Mouse (Mus musculus): ENCODE data around the gene Ubxn6. TPM values are rescaled to one million over a fixed set of nuclear protein-coding genes. Genes with fewer than 3 reads are reported as not detected.
"Not testable (repeated sequence)": the region's sequence is repeated elsewhere in the genome, so short reads cannot be mapped to it uniquely, and the experiment has no call there.

The Ubxn6 gene
- polyA plus RNA-seq, 1 experiment from 2014 or later, result 42.0 TPM

GRCm38 (mm10) chr17:56110571-56110970, 35.7 kb upstream of the Ubxn6 start:
- no peak overlapping the region for H3K27ac ChIP-seq
- WGBS, result 75% methylated on average over 4 of the region's 4 CpGs
- no peak overlapping the region for H3K9ac ChIP-seq (replicated peaks)
- H3K9me3 ChIP-seq, result no peaks in the 10 kb centered on the region
- peaks cover 9% of the 10 kb centered on the region; the same call in 1 of the 2 replicates for H3K36me3 ChIP-seq
- no peak for ATAC-seq (ENCODE audit: insufficient number of reproducible peaks, insufficient read depth, low FRiP score, low TSS enrichment, low read depth)
- no peak overlapping the region for H3K4me2 ChIP-seq
- H3K4me3 ChIP-seq (replicated peaks), result no peak overlapping the region
- H3K27me3 ChIP-seq, result peaks cover 4% of the 10 kb centered on the region; the same call in 1 of the 2 replicates
- H3K4me1 ChIP-seq (replicated peaks), result no peaks in the 10 kb centered on the region

GRCm38 (mm10) chr17:56109219-56110051, 34.6 kb upstream of the Ubxn6 start, which contains the start of gene Plin4:
TSS of gene Plin4 (minus strand) at chr17:56109803.
- Histone ChIP-seq H3K9ac (replicated peaks) (no peak within 1 kb of the TSS), H3K4me3 (replicated peaks) (no peak within 1 kb of the TSS), H3K27ac (no peak within 1 kb of the TSS), H3K9me3 (no peaks in the 10 kb centered on the region), H3K27me3 (no peaks in the 10 kb centered on the region), H3K36me3 (peaks cover 9% of the 10 kb centered on the region; the same call in 1 of the 2 replicates), H3K4me1 (replicated peaks) (no peaks in the 10 kb centered on the region), H3K4me2 (no peak within 1 kb of the TSS)
- ATAC-seq (ENCODE audit: insufficient number of reproducible peaks, insufficient read depth, low FRiP score, low TSS enrichment, low read depth), result no peak
- 53% methylated on average over 10 of the region's 10 CpGs for WGBS

- no peak overlapping the region for H3K9ac ChIP-seq (replicated peaks)
- ATAC-seq (ENCODE audit: insufficient number of reproducible peaks, insufficient read depth, low FRiP score, low TSS enrichment, low read depth), result no peak
- no peak overlapping the region for H3K4me3 ChIP-seq (replicated peaks)
- H3K4me2 ChIP-seq, result no peak overlapping the region
- H3K27ac ChIP-seq, result no peak overlapping the region
- H3K4me1 ChIP-seq (replicated peaks), result no peaks in the 10 kb centered on the region
- H3K9me3 ChIP-seq, result no peaks in the 10 kb centered on the region
- WGBS, result 84% methylated on average over 6 of the region's 6 CpGs
- no peaks in the 10 kb centered on the region for H3K27me3 ChIP-seq
- H3K36me3 ChIP-seq, result peaks cover 16% of the 10 kb centered on the region
These were observed 33.7 kb upstream of the Ubxn6 start for GRCm38 (mm10) chr17:56108334-56109044.

- 54% methylated on average over 2 of the region's 2 CpGs for WGBS
- Histone ChIP-seq H3K4me1 (replicated peaks) (no peaks in the 10 kb centered on the region), H3K27ac (no peak overlapping the region), H3K36me3 (peaks cover 23% of the 10 kb centered on the region), H3K27me3 (no peaks in the 10 kb centered on the region), H3K4me2 (no peak overlapping the region), H3K4me3 (replicated peaks) (no peak overlapping the region), H3K9ac (replicated peaks) (no peak overlapping the region), H3K9me3 (no peaks in the 10 kb centered on the region)
- ATAC-seq (ENCODE audit: insufficient number of reproducible peaks, insufficient read depth, low FRiP score, low TSS enrichment, low read depth), result no peak
These were observed 32.9 kb upstream of the Ubxn6 start for GRCm38 (mm10) chr17:56107736-56108135.

- H3K4me1 ChIP-seq (replicated peaks), result no peaks in the 10 kb centered on the region
- peaks cover 31% of the 10 kb centered on the region for H3K36me3 ChIP-seq
- no peak overlapping the region for H3K4me2 ChIP-seq
- no peak overlapping the region for H3K27ac ChIP-seq
- H3K9me3 ChIP-seq, result no peaks in the 10 kb centered on the region
- WGBS, result 62% methylated on average over 4 of the region's 4 CpGs
- no peak overlapping the region for H3K9ac ChIP-seq (replicated peaks)
- no peak for ATAC-seq (ENCODE audit: insufficient number of reproducible peaks, insufficient read depth, low FRiP score, low TSS enrichment, low read depth)
- H3K27me3 ChIP-seq, result no peaks in the 10 kb centered on the region
- no peak overlapping the region for H3K4me3 ChIP-seq (replicated peaks)
These were observed 32.2 kb upstream of the Ubxn6 start for GRCm38 (mm10) chr17:56106981-56107380.

GRCm38 (mm10) chr17:56106436-56106835, 31.6 kb upstream of the Ubxn6 start:
- peaks cover 36% of the 10 kb centered on the region for H3K36me3 ChIP-seq
- H3K27ac ChIP-seq; H3K4me3 ChIP-seq (replicated peaks); H3K9ac ChIP-seq (replicated peaks); H3K27me3 ChIP-seq; H3K4me1 ChIP-seq (replicated peaks); H3K9me3 ChIP-seq; ATAC-seq (ENCODE audit: insufficient number of reproducible peaks, insufficient read depth, low FRiP score, low TSS enrichment, low read depth); H3K4me2 ChIP-seq: not testable (repeated sequence)
- 93% methylated on average over 4 of the region's 4 CpGs for WGBS

- H3K4me3 ChIP-seq (replicated peaks); H3K4me2 ChIP-seq; H3K27me3 ChIP-seq; H3K4me1 ChIP-seq (replicated peaks); H3K27ac ChIP-seq; H3K9ac ChIP-seq (replicated peaks); ATAC-seq (ENCODE audit: insufficient number of reproducible peaks, insufficient read depth, low FRiP score, low TSS enrichment, low read depth); H3K9me3 ChIP-seq: not testable (repeated sequence)
- peaks cover 51% of the 10 kb centered on the region for H3K36me3 ChIP-seq
- 94% methylated on average over 4 of the region's 5 CpGs for whole genome bisulfite sequencing
These were observed 30.0 kb upstream of the Ubxn6 start for GRCm38 (mm10) chr17:56104821-56105220.

GRCm38 (mm10) chr17:56103465-56104285, 28.8 kb upstream of the Ubxn6 start:
- H3K9ac ChIP-seq (replicated peaks), result no peak overlapping the region
- no peak for ATAC-seq (ENCODE audit: insufficient number of reproducible peaks, insufficient read depth, low FRiP score, low TSS enrichment, low read depth)
- H3K4me3 ChIP-seq (replicated peaks), result no peak overlapping the region
- H3K4me1 ChIP-seq (replicated peaks), result no peaks in the 10 kb centered on the region
- peaks cover 57% of the 10 kb centered on the region for H3K36me3 ChIP-seq
- no peaks in the 10 kb centered on the region for H3K9me3 ChIP-seq
- no peak overlapping the region for H3K27ac ChIP-seq
- no peaks in the 10 kb centered on the region for H3K27me3 ChIP-seq
- H3K4me2 ChIP-seq, result no peak overlapping the region
- 94% methylated on average over 8 of the region's 8 CpGs for WGBS

- WGBS, result 93% methylated on average over 9 of the region's 9 CpGs
These were observed 28.1 kb upstream of the Ubxn6 start for GRCm38 (mm10) chr17:56102927-56103326.

GRCm38 (mm10) chr17:56102158-56102557, 27.3 kb upstream of the Ubxn6 start:
- Histone ChIP-seq H3K4me2 (no peak overlapping the region), H3K27ac (no peak overlapping the region), H3K36me3 (peaks cover 69% of the 10 kb centered on the region), H3K27me3 (no peaks in the 10 kb centered on the region), H3K4me3 (replicated peaks) (no peak overlapping the region), H3K9me3 (no peaks in the 10 kb centered on the region), H3K9ac (replicated peaks) (no peak overlapping the region), H3K4me1 (replicated peaks) (no peaks in the 10 kb centered on the region)
- no peak for ATAC-seq (ENCODE audit: insufficient number of reproducible peaks, insufficient read depth, low FRiP score, low TSS enrichment, low read depth)
- WGBS, result 94% methylated on average over 5 of the region's 5 CpGs

More at GRCm38 (mm10) chr17:56102927-56103326, 28.1 kb upstream of the Ubxn6 start:
- Histone ChIP-seq H3K9ac (replicated peaks) (no peak overlapping the region), H3K9me3 (no peaks in the 10 kb centered on the region), H3K36me3 (peaks cover 61% of the 10 kb centered on the region), H3K4me1 (replicated peaks) (no peaks in the 10 kb centered on the region), H3K4me3 (replicated peaks) (no peak overlapping the region), H3K4me2 (no peak overlapping the region), H3K27ac (no peak overlapping the region), H3K27me3 (no peaks in the 10 kb centered on the region)
- no peak for ATAC-seq (ENCODE audit: insufficient number of reproducible peaks, insufficient read depth, low FRiP score, low TSS enrichment, low read depth)

- no peak overlapping the region for H3K9ac ChIP-seq (replicated peaks)
- H3K27me3 ChIP-seq, result no peaks in the 10 kb centered on the region
- H3K4me1 ChIP-seq (replicated peaks), result no peaks in the 10 kb centered on the region
- no peak overlapping the region for H3K4me3 ChIP-seq (replicated peaks)
- no peak overlapping the region for H3K27ac ChIP-seq
- ATAC-seq (ENCODE audit: insufficient number of reproducible peaks, insufficient read depth, low FRiP score, low TSS enrichment, low read depth), result no peak
- H3K4me2 ChIP-seq, result no peak overlapping the region
- peaks cover 82% of the 10 kb centered on the region for H3K36me3 ChIP-seq
- 87% methylated on average over 3 of the region's 3 CpGs for WGBS
- no peaks in the 10 kb centered on the region for H3K9me3 ChIP-seq
These were observed 26.0 kb upstream of the Ubxn6 start for GRCm38 (mm10) chr17:56100811-56101210.
